Mouse (Mus musculus) kidney, adult 2 months (tissue): ENCODE data around the gene Tk1.

Experiments
- CTCF ChIP-seq: fragments of 200-500 bp; conservative IDR thresholded peaks from 2 replicates; pipeline ENCODE4 v1.5.1; 2011; ENCODE audit warnings: low read depth, mild to moderate bottlenecking, control low read depth, low read length, moderate library complexity, mixed read lengths; ENCODE audit not compliant: insufficient read depth, insufficient read length
- POLR2A ChIP-seq: fragments of 200-500 bp; IDR thresholded peaks from one replicate; pipeline ENCODE4 v1.6.1; 2011; ENCODE audit warnings: low read depth, low read length, control low read depth

DNA sequence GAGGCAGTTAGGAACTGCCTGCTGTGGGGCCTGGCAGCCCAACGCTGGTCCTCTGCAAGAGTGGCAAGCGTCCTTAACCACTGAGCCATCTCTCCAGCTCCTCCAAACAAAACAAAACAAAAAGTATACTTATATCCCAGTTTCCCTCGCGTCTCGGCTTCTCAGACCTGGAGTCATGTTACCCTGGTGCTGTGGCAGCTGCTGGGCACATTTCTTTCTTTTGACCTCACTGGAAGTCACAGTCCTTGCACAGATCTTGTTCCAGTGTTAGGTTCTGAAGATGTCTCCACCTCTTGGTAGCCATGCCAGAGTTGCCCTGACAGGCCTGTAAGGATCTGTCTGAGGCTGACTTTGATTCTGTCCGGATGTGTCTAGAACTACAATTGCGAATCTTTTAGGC is 24.2 kb downstream of the Tk1 start:
- TF ChIP-seq CTCF, result no peak
- TF ChIP-seq POLR2A, result no peak
